Mouse (Mus musculus): ENCODE data around the gene Dscam. TPM values are rescaled to one million over a fixed set of nuclear protein-coding genes. Genes with fewer than 3 reads are reported as not detected.

The Dscam gene
- polyA plus RNA-seq, 1 experiment from 2014 or later, result 13.2 TPM

DNA sequence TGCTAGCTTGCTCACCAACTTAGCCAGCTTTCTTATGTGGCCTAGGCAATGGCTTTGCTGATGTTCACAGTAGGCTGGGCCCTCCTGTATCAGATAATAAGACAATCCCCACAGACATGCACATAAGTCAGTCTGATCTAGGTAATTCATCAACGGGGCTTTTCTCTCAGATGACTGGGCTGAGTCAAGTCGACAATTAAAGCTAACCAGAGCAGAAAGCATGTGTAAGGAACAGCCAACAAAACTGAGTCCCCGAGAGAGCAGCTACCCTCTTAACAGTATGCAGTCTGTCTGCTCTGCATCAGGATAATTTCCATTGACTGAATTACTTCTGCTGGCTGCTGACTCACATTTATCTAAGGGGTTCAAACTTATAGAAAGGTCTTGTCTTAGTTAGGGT, 603.1 kb downstream of the Dscam start:
- Histone ChIP-seq H3K27ac (replicated peaks) (no peak overlapping the region), H3K36me3 (no peaks in the 10 kb centered on the region), H3K4me3 (replicated peaks) (no peak overlapping the region), H3K27me3 (replicated peaks) (no peaks in the 10 kb centered on the region), H3K4me1 (peaks cover 32% of the 10 kb centered on the region), H3K9ac (replicated peaks) (no peak overlapping the region), H3K9me3 (replicated peaks) (no peaks in the 10 kb centered on the region), H3K4me2 (no peak overlapping the region)
- WGBS, result 39% methylated on average over 3 of the region's 3 CpGs
- ATAC-seq (ENCODE audit: low FRiP score), result no peak

DNA sequence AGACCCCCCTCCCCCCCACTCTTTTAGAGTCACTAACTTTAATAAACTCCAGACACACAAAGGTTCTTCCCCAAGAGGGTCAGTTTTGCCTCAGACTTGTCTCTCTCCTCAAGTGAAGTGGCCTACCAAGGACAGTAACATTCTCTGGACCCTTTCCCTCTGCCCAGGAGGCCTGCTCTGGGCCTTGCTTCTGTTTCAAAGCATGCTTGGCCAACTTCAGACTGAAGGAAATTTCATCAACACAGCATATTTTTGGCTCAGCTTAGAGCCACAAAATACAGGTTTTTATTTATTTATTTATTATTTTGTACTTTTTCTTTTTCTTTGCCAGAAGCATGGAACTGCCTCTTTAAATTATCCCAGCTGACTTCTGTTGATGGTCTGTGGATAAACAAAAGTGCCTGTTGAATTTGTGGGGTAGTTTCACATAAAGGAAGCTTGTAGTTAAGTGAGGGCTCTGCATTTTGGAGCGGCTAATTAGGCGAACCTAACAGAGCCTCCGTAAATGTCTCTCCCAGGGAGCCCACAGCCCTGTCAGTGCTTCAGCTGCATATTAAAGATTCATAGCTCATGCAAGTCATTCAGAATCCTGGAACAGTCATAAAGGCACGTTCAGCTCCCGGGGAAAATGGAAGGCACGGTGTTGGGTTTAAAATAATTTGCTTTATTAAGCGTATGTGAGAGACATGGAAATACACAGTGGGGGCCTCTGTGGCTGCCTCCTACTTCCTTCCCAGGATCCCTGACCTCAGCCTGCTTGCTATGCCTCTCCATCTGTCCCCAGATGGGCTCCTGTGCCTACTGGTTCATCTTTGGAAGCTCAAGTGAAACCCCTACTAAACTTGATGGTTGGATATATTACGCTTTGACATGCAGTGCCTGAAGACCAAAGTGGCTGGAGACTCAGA, 606.9 kb downstream of the Dscam start:
- Histone ChIP-seq H3K4me1 (peaks cover 24% of the 10 kb centered on the region), H3K9me3 (replicated peaks) (no peaks in the 10 kb centered on the region), H3K27me3 (replicated peaks) (no peaks in the 10 kb centered on the region), H3K4me2 (no peak overlapping the region), H3K36me3 (no peaks in the 10 kb centered on the region), H3K4me3 (replicated peaks) (no peak overlapping the region), H3K27ac (replicated peaks) (peak overlapping the region; percentile 70), H3K9ac (replicated peaks) (no peak overlapping the region)
- whole genome bisulfite sequencing, result 16% methylated on average over 8 of the region's 8 CpGs
- ATAC-seq (ENCODE audit: low FRiP score), result peak; percentile 79

- no peak overlapping the region for H3K9ac ChIP-seq (replicated peaks)
- no peak overlapping the region for H3K27ac ChIP-seq (replicated peaks)
- H3K27me3 ChIP-seq (replicated peaks), result no peaks in the 10 kb centered on the region
- no peak overlapping the region for H3K4me3 ChIP-seq (replicated peaks)
- H3K4me2 ChIP-seq, result no peak overlapping the region
- H3K36me3 ChIP-seq, result no peaks in the 10 kb centered on the region
- no peaks in the 10 kb centered on the region for H3K9me3 ChIP-seq (replicated peaks)
- peaks cover 19% of the 10 kb centered on the region for H3K4me1 ChIP-seq
- ATAC-seq (ENCODE audit: low FRiP score), result no peak
Measured at GRCm38 (mm10) chr16:96559796-96560195, 610.8 kb downstream of the Dscam start.

DNA sequence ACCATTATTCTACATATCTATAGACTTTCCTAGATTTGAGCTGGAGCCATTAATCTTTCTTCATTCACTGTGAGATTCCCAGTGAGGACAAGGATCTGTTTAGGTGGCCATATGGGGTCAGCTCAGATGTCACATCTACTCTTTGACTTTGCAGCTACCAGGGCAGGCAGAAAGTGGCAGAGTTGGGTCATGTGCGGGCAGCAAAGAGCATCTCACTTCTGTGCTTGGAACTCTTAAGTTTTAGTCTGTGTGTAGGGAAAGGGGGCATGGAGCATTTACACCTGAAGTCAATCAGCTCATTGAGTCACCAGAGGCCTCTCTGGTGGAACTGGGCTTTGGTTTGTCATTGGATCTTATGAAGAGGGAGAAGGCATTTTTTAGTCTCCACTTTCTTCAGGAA, 612.2 kb downstream of the Dscam start:
- H3K4me1 ChIP-seq, result peaks cover 10% of the 10 kb centered on the region
- H3K4me2 ChIP-seq, result no peak overlapping the region
- ATAC-seq (ENCODE audit: low FRiP score), result no peak
- no peak overlapping the region for H3K27ac ChIP-seq (replicated peaks)
- no peaks in the 10 kb centered on the region for H3K27me3 ChIP-seq (replicated peaks)
- no peak overlapping the region for H3K9ac ChIP-seq (replicated peaks)
- H3K36me3 ChIP-seq, result no peaks in the 10 kb centered on the region
- no peaks in the 10 kb centered on the region for H3K9me3 ChIP-seq (replicated peaks)
- no peak overlapping the region for H3K4me3 ChIP-seq (replicated peaks)
- WGBS, result 88% methylated on average over 1 of the region's 1 CpGs

DNA sequence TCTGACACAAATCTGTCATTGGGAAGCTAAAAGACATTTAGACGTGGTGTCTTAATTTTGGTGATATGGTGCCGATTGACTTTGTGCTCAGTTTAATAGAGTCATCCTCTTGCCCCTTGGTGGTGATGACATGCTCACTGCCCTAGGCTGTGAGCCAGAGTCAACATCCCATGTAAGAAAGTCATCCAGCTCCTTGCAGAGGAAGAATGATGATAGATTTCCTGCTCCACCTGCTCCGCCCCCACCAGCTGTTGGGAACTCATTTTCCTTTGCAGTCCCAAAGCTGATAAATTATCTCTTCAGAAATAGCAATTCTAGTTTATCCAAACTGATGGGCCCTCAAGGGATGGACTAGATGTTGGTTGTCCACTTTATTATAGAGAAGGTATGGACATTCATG, 613.9 kb downstream of the Dscam start:
- H3K9ac ChIP-seq (replicated peaks), result no peak overlapping the region
- no peak overlapping the region for H3K4me3 ChIP-seq (replicated peaks)
- no peaks in the 10 kb centered on the region for H3K9me3 ChIP-seq (replicated peaks)
- H3K27me3 ChIP-seq (replicated peaks), result no peaks in the 10 kb centered on the region
- no peaks in the 10 kb centered on the region for H3K4me1 ChIP-seq
- no peak overlapping the region for H3K27ac ChIP-seq (replicated peaks)
- WGBS, result 68% methylated on average over 3 of the region's 3 CpGs
- no peak for ATAC-seq (ENCODE audit: low FRiP score)
- no peaks in the 10 kb centered on the region for H3K36me3 ChIP-seq
- no peak overlapping the region for H3K4me2 ChIP-seq

DNA sequence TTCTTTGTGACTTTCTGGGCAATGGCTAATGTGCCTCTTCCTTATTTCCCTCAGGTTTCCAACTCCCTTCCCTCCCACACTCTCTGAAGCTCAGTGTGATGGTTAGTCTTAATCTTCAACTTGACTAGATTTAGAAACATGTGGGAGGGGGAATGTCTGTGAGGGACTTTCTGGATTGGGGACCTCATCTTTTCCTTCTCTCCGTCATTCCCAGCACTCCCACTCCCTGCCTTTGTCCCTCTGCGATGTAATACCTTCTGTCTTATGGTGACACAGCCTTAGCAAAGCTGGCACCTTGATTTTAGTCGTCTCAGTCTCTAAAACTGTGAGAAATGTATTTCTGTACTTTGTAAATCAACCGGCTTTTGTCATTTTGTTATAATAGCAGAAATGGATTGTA, 615.1 kb downstream of the Dscam start:
- WGBS, result 85% methylated on average over 4 of the region's 4 CpGs
- no peak overlapping the region for H3K9ac ChIP-seq (replicated peaks)

DNA sequence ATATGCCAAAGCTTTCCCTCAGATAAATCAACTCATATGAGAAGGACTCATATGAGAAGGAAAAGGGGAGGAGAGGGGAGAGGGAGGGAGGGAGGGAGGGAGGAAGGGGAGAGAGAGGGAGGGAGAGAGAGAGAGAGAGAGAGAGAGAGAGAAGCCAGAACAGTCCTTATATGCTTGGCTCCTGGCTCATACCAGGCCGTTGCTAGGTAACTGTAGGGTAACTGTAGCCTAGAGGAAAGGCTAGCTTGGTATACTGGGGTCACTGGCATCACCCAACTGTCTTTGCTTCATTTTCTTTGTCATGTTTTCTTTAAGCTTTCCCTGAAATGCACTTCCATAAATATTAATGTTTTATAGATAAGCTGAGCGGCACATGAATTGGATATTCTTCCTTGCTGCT, 617.9 kb downstream of the Dscam start:
- Histone ChIP-seq H3K9me3 (replicated peaks) (no peaks in the 10 kb centered on the region), H3K27me3 (replicated peaks) (no peaks in the 10 kb centered on the region), H3K4me3 (replicated peaks) (no peak overlapping the region), H3K36me3 (no peaks in the 10 kb centered on the region), H3K9ac (replicated peaks) (no peak overlapping the region), H3K4me2 (no peak overlapping the region), H3K27ac (replicated peaks) (no peak overlapping the region), H3K4me1 (no peaks in the 10 kb centered on the region)
- 66% methylated on average over 2 of the region's 2 CpGs for WGBS
- no peak for ATAC-seq (ENCODE audit: low FRiP score)

More for the DNA sequence above, 615.1 kb downstream of the Dscam start:
- Histone ChIP-seq H3K4me1 (no peaks in the 10 kb centered on the region), H3K4me2 (no peak overlapping the region), H3K9me3 (replicated peaks) (no peaks in the 10 kb centered on the region), H3K27me3 (replicated peaks) (no peaks in the 10 kb centered on the region), H3K27ac (replicated peaks) (no peak overlapping the region), H3K4me3 (replicated peaks) (no peak overlapping the region), H3K36me3 (no peaks in the 10 kb centered on the region)
- no peak for ATAC-seq (ENCODE audit: low FRiP score)

DNA sequence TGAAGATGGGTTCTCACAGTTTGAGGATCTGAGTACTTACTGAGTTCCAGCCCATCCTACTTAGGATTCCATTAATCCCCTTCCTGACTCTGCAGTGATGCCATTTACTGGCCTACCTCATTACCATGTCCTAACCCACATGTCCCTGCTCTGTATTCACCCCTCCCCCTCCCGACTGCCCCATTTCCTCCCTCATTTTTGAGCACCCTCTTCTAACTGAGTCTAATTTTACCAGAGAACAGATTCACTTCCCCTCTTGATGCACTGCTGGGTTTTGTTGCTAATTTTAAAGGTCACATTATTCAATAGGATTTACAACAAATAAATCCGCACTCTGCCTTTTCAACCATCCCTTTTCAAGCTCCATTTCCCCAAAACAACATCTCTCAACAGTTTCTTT, 629.5 kb downstream of the Dscam start:
- Histone ChIP-seq H3K4me1 (no peaks in the 10 kb centered on the region), H3K9ac (replicated peaks) (no peak overlapping the region), H3K36me3 (no peaks in the 10 kb centered on the region), H3K9me3 (replicated peaks) (no peaks in the 10 kb centered on the region), H3K27me3 (replicated peaks) (no peaks in the 10 kb centered on the region), H3K4me3 (replicated peaks) (no peak overlapping the region), H3K27ac (replicated peaks) (no peak overlapping the region), H3K4me2 (no peak overlapping the region)
- 57% methylated on average over 2 of the region's 2 CpGs for WGBS
- ATAC-seq (ENCODE audit: low FRiP score), result no peak

Other genes starting within 250 kb of the Dscam start
- gene Bace2, start 186.0 kb upstream of the Dscam start, polyA plus RNA-seq (2015; fragmentation: Nextera tagmentation; extraction: Ambion mirVana), result 7.6 and 8.5 TPM in 2 replicates